In the genomic region with DNA sequence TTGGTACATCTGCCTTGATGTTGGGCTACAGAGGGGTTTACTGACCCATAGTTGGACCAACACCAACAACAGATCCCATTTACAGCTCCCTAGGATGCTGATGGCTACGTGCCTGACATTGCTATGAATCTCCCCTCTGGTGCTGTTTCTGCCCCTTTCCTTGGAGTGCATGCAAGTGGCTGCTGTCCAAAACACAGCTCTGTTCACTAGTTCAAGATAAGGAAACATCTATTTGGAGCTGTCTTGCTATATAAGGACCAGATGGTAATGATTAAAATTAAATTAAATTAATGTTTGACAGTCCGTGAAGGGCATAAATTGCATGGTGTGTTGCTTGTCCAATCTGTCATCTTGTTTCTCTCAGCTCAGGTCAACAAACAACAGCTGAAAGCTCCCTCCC, we compare ENCODE assay signal across 12 mouse cellular contexts.
A peak's percentile ranks its signal among the peaks of the same experiment; 100 is the strongest.
DNase-seq lines count a peak whose midpoint lies in the region; ATAC-seq and TF ChIP-seq lines count a peak whose summit lies in the region.
"Had no signal": no experiment of that assay in that cellular context is flagged by ENCODE, and none has a peak within 500 bp of the region (broad histone marks: within the 10 kb centered on the region; RNA-seq: fewer than 3 reads in every experiment).

No protein-coding gene starts in this region.

- no peak for DNase-seq in kidney, adult 9 months
- DNase-seq in stomach, postnatal 0 days (ENCODE audit: low spot score), result no peak
- DNase-seq in cerebellum, adult 9-10 months, result peak; percentile 35
- no peak for DNase-seq in frontal cortex, postnatal 10 days (ENCODE audit: low spot score in 2 of 2)
- DNase-seq in natural killer cell, adult 2 months (ENCODE audit: low spot score in 2 of 2), result no peak
- DNase-seq: thymus, postnatal 4 days had no signal

- 57% methylated on average over 2 of the region's 2 CpGs for WGBS in kidney, embryonic 16.5 days
- WGBS in stomach, embryonic 15.5 days, result 56% methylated on average over 2 of the region's 2 CpGs
- 50% methylated on average over 2 of the region's 2 CpGs for WGBS in stomach, postnatal 0 days

- no peaks in the 10 kb centered on the region for H3K4me1 ChIP-seq in kidney, embryonic 16.5 days (ENCODE audit: insufficient read depth, low read length)
- H3K4me1 ChIP-seq in stomach, embryonic 15.5 days, result no peaks in the 10 kb centered on the region
- H3K4me1 ChIP-seq in stomach, postnatal 0 days (replicated peaks; ENCODE audit: control insufficient read depth, insufficient read depth), result no peaks in the 10 kb centered on the region
- H3K4me1 ChIP-seq: embryonic facial prominence, embryonic 15.5 days; heart, embryonic 13.5 days had no signal

- H3K27ac ChIP-seq in kidney, embryonic 16.5 days (ENCODE audit: low read length), result no peak overlapping the region
- no peak overlapping the region for H3K27ac ChIP-seq in stomach, embryonic 15.5 days
- no peak overlapping the region for H3K27ac ChIP-seq in stomach, postnatal 0 days (replicated peaks)
- H3K27ac ChIP-seq: embryonic facial prominence, embryonic 15.5 days; heart, embryonic 13.5 days had no signal

- no peak overlapping the region for H3K9ac ChIP-seq in kidney, embryonic 16.5 days (replicated peaks; ENCODE audit: low read length)
- H3K9ac ChIP-seq in stomach, embryonic 15.5 days, result no peak overlapping the region
- no peak overlapping the region for H3K9ac ChIP-seq in stomach, postnatal 0 days (ENCODE audit: low read length)
- H3K9ac ChIP-seq: embryonic facial prominence, embryonic 15.5 days; heart, embryonic 13.5 days had no signal

- no peaks in the 10 kb centered on the region for H3K27me3 ChIP-seq in kidney, embryonic 16.5 days (ENCODE audit: insufficient read depth, low read length)
- no peaks in the 10 kb centered on the region for H3K27me3 ChIP-seq in stomach, embryonic 15.5 days (replicated peaks)
- H3K27me3 ChIP-seq in stomach, postnatal 0 days (ENCODE audit: control insufficient read depth, insufficient read depth, low read length), result no peaks in the 10 kb centered on the region
- H3K27me3 ChIP-seq: embryonic facial prominence, embryonic 15.5 days; heart, embryonic 13.5 days had no signal

- peak; percentile 80 for ATAC-seq in kidney, embryonic 16.5 days (ENCODE audit: low FRiP score, low TSS enrichment)
- peak; percentile 50; the same call in 1 of the 2 replicates for ATAC-seq in stomach, embryonic 15.5 days (ENCODE audit: insufficient read depth, low FRiP score, low read depth)
- ATAC-seq in stomach, postnatal 0 days (ENCODE audit: low FRiP score, low TSS enrichment), result no peak

- H3K4me2 ChIP-seq in kidney, embryonic 16.5 days (replicated peaks; ENCODE audit: low read depth, low read length), result no peak overlapping the region
- no peak overlapping the region for H3K4me2 ChIP-seq in stomach, embryonic 15.5 days
- no peak overlapping the region for H3K4me2 ChIP-seq in stomach, postnatal 0 days (replicated peaks; ENCODE audit: low read depth)
- H3K4me2 ChIP-seq: embryonic facial prominence, embryonic 15.5 days; heart, embryonic 13.5 days; liver, embryonic 11.5 days had no signal

- H3K36me3 ChIP-seq in kidney, embryonic 16.5 days (ENCODE audit: insufficient read depth, low read length), result no peaks in the 10 kb centered on the region
- H3K36me3 ChIP-seq in stomach, embryonic 15.5 days, result no peaks in the 10 kb centered on the region
- no peaks in the 10 kb centered on the region for H3K36me3 ChIP-seq in stomach, postnatal 0 days (ENCODE audit: control insufficient read depth, insufficient read depth, low read length)
- H3K36me3 ChIP-seq: embryonic facial prominence, embryonic 15.5 days; heart, embryonic 13.5 days had no signal

- TF ChIP-seq EP300 in stomach, postnatal 0 days (optimal IDR thresholded peaks at IDR 0.05), result no peak

- no peaks in the 10 kb centered on the region for H3K9me3 ChIP-seq in kidney, embryonic 16.5 days (ENCODE audit: low read length)
- no peaks in the 10 kb centered on the region for H3K9me3 ChIP-seq in stomach, embryonic 15.5 days
- no peaks in the 10 kb centered on the region for H3K9me3 ChIP-seq in stomach, postnatal 0 days (ENCODE audit: control insufficient read depth, low read length)
- H3K9me3 ChIP-seq: embryonic facial prominence, embryonic 15.5 days; heart, embryonic 13.5 days had no signal

- no peak for TF ChIP-seq CTCF in stomach, postnatal 0 days (IDR thresholded peaks at IDR 0.05; ENCODE audit: low read depth)

- no peak overlapping the region for H3K4me3 ChIP-seq in kidney, embryonic 16.5 days (ENCODE audit: low read length)
- no peak overlapping the region for H3K4me3 ChIP-seq in stomach, embryonic 15.5 days (replicated peaks)
- no peak overlapping the region for H3K4me3 ChIP-seq in stomach, postnatal 0 days (ENCODE audit: low read depth, low read length)
- H3K4me3 ChIP-seq: embryonic facial prominence, embryonic 15.5 days; heart, embryonic 13.5 days; myocyte had no signal
